Mouse (Mus musculus) common myeloid progenitor, adult 5-6 weeks (primary cell): ENCODE measurements around the gene Prpf40a. TPM values are rescaled to one million over a fixed set of nuclear protein-coding genes. Genes with fewer than 3 reads are reported as not detected.

Source experiments
- ATAC-seq: replicated peaks from 2 replicates; pipeline ENCODE4 v1.8.0; 2016; ENCODE audit warnings: low read depth, mild to moderate bottlenecking, moderate TSS enrichment, inconsistent platforms; ENCODE audit not compliant: poor library complexity, severe bottlenecking
- total RNA-seq: library from RNA; stranded (forward); fragments of 200-1000, 187-1606 nt; gene quantifications from 2 replicates; pipeline ENCODE4 v1.2.3, GENCODE M21; 2017

Prpf40a gene
- total RNA-seq, 1 experiment from 2014 or later, result 305 TPM

- ATAC-seq, result no peak
These were observed 84.6 kb downstream of the Prpf40a start for GRCm38 (mm10) chr2:53106472-53106871.

- ATAC-seq, result no peak
These were observed 85.0 kb downstream of the Prpf40a start for GRCm38 (mm10) chr2:53106056-53106455.

GRCm38 (mm10) chr2:53105408-53105807, 85.7 kb downstream of the Prpf40a start:
- ATAC-seq, result no peak

- no peak for ATAC-seq
These were observed 88.2 kb downstream of the Prpf40a start for GRCm38 (mm10) chr2:53102901-53103300.

- no peak for ATAC-seq
These were observed 89.0 kb downstream of the Prpf40a start for GRCm38 (mm10) chr2:53101885-53102740.

GRCm38 (mm10) chr2:53100093-53100492, 91.0 kb downstream of the Prpf40a start:
- ATAC-seq, result no peak

GRCm38 (mm10) chr2:53095489-53095888, 95.6 kb downstream of the Prpf40a start:
- 0 out of 2 replicates have a peak, but pooled peaks have one; percentile 7 for ATAC-seq

GRCm38 (mm10) chr2:53095031-53095430, 96.1 kb downstream of the Prpf40a start:
- ATAC-seq, result peak; percentile 90

GRCm38 (mm10) chr2:53088744-53089143, 102.3 kb downstream of the Prpf40a start:
- peak; percentile 60 for ATAC-seq

- ATAC-seq, result peak; percentile 93
These were observed 105.4 kb downstream of the Prpf40a start for GRCm38 (mm10) chr2:53085617-53086202.

Other genes with a start within 250 kb of the Prpf40a start
- gene Arl6ip6, start 442 bp upstream of the Prpf40a start, total RNA-seq, result 43.7 and 56.6 TPM in 2 replicates